Mouse (Mus musculus): ENCODE data around the gene Cnn3. TPM values are rescaled to one million over a fixed set of nuclear protein-coding genes. Genes with fewer than 3 reads are reported as not detected.

Gene Cnn3
- 100 to 1,000 TPM; 109 TPM for total RNA-seq (2021)

DNA sequence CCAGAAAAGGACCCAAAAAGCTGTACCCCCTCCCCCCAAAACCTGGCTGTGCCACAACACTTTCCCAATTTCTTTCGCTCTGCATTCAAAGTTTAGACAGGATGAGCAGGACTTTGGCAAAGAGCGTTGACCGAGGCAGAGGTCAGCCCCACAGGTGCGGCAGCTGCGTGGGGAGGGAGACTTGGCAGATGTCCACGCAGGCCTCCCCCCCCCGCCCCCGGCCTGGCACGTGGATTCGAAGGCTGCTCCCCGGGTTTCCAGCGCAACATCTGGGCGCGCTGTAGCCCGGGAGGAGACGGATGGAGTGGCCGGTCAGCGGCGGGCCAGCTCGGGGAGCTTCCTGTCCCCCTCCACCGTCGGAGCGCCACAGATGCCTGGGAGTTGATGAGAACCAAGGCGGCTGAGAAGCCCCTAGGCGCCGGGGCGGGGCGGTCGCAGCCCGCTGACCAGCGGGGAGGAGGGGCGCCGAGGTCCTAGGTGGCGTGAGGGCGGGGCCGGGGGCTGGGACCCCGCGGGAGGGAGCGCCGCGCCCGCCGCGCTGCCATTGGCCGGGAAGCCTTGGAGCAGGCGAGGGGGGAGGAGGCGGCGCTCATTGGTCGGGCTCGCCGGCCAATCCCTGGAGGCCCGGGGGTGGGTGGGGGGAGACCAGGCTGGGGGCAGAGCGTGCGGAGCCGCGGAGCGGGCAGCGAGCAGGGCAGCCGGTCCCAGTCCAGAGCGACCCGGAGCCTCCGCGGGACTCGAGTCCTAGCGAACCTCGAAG is at the start of gene Cnn3:
Gene Cnn3 (plus strand): TSS at position 637 of the 760 bp plus-strand sequence.
- DNase-seq (ENCODE audit: extremely low spot score in 1 of 2, low spot score in 1 of 2): peak; percentile 70 to 76

DNA sequence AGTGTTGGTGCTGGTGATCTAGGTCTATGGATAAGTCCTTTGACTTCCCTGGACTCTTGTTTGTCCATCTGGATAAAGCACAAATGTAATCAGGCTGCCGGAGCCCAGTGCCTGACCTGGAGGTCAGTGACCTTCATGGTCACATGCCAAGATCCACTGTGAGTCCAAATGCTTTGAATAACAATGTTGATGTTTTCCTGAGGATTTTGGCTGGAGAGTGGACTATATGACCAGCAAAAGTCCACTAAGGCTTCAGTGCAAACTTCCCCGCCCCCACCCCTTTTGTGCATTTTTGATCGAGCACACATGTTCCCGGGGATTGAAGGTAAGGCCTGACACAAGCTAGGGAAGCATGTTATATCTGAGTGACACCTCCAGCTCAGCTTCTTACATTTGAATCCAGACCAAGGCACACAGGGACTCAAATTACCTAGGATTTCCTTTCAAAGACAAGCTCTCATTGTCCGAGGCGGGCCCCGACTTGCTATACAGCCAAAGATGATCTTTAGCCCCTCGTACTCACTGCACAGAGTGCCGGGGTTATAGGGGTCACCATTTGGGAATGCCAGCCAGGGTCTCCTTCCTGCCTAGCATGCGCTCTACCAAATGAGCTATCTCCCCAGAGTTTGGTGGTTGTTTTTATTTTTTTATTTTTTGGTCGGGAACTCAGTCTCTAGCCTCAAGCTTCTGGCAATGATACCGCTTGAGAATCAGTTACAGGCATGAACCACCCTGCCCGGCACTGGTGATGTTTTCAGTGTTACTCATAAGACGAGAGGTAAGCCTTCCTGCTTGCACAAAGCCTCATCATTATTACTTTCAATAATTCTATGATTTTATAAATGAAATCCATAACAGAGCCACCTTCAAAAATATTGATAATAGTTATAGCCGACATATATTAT is 47.3 kb upstream of the Cnn3 start:
- DNase-seq (ENCODE audit: extremely low spot score in 1 of 2, low spot score in 1 of 2): no peak

DNA sequence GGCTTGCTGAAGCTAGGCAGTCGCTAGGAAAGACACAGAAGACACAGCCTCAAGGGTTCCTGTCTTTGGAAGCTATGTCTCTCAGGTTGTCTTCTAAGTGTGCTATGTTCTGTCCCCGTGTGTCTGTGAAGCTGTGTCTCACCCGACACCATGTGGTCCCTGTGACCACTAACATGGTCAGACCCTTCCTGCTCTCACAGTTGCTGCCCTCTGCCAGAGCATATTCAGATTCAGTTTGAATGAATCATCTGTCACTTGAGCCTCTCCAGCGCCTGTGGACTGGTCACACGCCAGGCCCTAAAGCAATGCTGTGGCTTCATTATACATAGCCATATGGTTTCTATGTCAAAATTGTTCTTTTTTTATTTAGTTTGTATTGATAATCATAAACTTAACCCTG is 46.6 kb upstream of the Cnn3 start:
- no peak for DNase-seq (ENCODE audit: extremely low spot score in 1 of 2, low spot score in 1 of 2)

- no peak for DNase-seq (ENCODE audit: extremely low spot score in 1 of 2, low spot score in 1 of 2)
Measured at GRCm38 (mm10) chr3:121387471-121388009, 38.8 kb upstream of the Cnn3 start.

DNA sequence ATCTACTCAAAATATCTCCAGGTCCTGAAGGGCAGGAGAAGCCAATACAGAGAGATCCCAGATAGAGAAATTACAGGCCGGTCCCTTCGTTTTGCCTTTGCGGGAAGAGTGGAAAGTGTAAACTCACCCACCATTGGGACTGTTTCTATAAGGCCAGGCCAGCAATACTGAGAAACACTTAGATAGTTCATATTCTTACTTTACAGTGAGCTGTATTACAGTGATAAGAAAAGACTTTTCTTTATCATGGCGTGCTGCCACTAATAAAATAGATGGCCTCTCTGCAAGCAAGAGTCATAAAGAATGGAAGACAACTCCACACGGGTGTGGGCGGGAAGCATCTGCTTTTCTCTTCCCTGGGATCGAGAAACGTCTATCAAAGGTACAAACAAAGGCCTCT is 36.9 kb upstream of the Cnn3 start:
- DNase-seq (ENCODE audit: extremely low spot score in 1 of 2, low spot score in 1 of 2): no peak

GRCm38 (mm10) chr3:121389860-121390530 is 36.3 kb upstream of the Cnn3 start:
- DNase-seq (ENCODE audit: extremely low spot score in 1 of 2, low spot score in 1 of 2): peak in 1 of 2 experiments; percentile 8

DNA sequence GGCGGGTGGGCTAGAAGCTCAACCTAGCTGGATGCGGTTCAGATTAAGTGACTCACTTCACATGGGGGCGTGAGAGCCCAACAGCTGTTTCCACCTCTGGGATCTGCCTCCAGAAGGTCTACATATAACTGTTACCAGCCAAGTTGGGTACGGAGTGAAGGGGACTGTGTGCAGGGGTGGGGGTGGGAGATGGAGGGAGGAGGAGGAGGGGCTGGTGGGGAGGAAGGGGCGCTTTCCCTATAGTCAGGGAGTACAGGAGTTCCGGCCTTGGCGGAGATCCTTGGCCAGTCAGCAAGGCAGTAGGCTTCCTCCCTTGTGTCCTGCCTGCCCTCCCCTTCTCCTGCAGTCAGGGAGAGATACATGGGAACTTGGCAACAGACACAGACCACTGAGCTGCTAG is 35.6 kb upstream of the Cnn3 start:
- DNase-seq (ENCODE audit: extremely low spot score in 1 of 2, low spot score in 1 of 2): no peak

DNA sequence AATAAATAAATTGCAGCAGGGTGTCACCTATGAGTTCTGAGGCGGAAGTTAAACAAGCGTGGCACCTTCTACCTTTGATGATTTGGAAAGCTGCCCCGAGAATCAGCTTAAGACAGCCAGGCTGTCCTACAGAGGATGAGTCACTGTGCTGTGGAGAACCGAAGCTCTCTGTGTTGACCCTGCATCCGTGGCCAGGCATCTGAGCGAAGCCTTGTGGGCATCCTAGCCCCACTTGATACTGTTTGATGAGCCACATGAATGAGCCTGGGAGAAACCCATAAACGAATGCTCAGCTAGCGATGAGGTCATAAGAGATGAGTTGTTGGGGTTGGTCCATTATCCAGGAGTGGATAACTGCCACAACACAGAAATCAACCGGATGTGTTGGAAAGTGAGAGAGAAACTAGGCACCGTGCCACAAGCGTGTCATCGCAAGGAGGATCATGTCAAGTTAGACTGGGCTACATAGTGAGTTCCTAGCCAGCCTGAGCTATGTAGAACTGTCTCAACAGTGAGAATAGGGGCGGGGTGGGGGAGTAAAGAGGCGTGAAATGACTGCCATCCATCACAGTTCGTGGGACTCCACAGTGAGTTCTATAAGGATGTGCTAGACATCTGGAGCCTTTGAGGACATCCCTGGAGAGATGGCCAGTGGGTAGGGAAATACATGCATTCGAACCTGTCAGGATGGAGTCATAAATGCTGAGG is 30.6 kb upstream of the Cnn3 start:
- no peak for DNase-seq (ENCODE audit: extremely low spot score in 1 of 2, low spot score in 1 of 2)

DNA sequence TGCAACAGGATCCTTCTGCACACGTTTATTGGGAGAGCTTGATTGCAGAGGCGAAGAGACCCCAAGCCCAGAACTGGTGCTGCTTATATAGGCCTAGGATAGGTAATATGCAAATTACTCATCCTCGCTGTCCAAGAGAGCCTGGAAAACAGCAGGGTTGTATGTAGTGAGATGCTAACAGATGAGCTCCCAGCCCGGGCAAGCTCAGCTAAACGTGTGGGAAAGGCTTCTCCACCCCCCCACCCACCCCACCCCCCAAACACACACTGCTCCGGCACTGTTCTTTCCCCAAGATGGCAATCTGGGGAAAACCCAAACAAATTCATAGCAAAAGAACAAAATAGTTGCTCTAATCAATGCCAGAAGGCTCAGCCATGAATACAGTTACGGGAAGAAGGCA is 29.7 kb upstream of the Cnn3 start:
- DNase-seq (ENCODE audit: extremely low spot score in 1 of 2, low spot score in 1 of 2): no peak

DNA sequence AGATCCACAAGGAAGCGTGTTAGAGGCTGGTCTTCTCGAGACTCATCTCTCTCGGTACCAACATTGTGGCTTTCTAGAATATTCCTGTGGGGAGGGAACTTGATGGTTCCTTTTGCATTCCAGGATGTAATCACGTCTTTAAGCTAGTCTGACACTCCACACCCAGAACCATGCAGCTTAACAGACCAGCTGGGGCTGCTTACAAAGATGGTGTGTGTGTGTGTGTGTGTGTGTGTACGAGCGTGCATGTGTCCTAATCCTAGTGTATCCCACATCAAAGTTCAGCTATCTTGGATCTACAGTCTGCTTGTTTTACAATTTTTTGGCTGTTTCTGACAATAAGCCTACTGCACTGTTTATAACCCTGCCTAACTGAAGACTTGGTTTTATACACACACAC is 29.3 kb upstream of the Cnn3 start:
- no peak for DNase-seq (ENCODE audit: extremely low spot score in 1 of 2, low spot score in 1 of 2)

DNA sequence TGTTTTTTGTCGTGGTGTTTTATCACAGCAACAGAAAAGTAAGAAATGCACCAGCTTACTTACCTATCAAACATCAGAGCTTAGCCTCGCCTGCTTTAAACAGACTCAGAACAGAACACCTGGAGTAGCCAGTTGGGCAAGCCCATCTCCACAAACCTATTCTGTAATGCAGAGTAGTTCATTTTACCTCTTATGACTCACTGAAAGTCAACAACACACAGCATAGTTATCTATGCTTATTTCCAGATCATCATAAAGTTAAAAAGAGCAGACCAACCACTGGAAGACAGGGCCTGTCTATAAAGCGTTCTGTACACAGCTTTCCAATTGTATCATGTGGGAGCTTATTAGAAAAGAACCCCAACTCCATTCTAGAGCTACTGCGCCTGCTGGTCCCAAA is 24.9 kb upstream of the Cnn3 start:
- DNase-seq (ENCODE audit: extremely low spot score in 1 of 2, low spot score in 1 of 2): no peak

- no peak for DNase-seq (ENCODE audit: extremely low spot score in 1 of 2, low spot score in 1 of 2)
Measured at GRCm38 (mm10) chr3:121402096-121402495, 24.2 kb upstream of the Cnn3 start.

DNA sequence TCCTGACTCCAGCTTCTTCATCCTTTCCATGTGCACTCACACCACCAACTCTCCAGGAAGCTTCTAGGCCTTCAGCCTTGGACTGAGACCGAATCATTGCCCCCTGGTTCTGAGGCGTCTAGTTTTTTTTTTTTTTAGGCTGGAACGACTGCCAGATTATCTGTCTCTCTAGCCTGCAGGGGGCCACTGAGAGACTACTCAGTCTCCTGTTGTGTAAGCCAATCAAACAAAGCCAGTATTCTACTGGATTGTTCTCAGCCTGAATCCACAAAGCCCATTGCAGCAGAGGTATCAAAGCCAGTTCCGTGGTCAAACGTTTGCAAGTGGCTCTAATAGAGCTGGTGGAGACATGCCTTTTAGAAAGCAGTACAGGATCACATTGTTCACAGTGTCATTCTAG is 22.8 kb upstream of the Cnn3 start:
- no peak for DNase-seq (ENCODE audit: extremely low spot score in 1 of 2, low spot score in 1 of 2)

GRCm38 (mm10) chr3:121405101-121405500 is 21.2 kb upstream of the Cnn3 start:
- DNase-seq (ENCODE audit: extremely low spot score in 1 of 2, low spot score in 1 of 2): no peak

DNA sequence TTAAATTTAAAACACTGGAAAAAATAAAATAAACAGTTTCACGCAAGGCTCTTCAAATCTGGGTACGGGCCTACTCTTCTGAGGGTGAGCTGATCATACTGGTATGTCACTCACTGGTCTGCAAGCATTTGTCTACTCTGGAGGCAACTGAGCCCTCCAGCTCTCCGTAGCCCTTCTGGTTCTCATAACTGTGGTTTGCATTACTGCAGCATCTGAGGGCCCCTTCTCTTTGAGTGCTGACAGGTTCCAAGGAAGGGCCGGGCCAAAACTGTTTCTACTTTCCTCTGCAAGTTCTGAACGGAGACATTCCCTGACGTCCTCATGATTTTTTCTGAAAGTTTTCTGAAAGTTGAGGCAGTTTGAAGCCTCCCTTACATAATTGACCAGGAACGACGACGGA is 18.9 kb upstream of the Cnn3 start:
- no peak for DNase-seq (ENCODE audit: extremely low spot score in 1 of 2, low spot score in 1 of 2)

GRCm38 (mm10) chr3:121408386-121408785 is 17.9 kb upstream of the Cnn3 start:
- no peak for DNase-seq (ENCODE audit: extremely low spot score in 1 of 2, low spot score in 1 of 2)

- DNase-seq (ENCODE audit: extremely low spot score in 1 of 2, low spot score in 1 of 2): no peak
Measured at GRCm38 (mm10) chr3:121411450-121411849, 14.8 kb upstream of the Cnn3 start.

DNA sequence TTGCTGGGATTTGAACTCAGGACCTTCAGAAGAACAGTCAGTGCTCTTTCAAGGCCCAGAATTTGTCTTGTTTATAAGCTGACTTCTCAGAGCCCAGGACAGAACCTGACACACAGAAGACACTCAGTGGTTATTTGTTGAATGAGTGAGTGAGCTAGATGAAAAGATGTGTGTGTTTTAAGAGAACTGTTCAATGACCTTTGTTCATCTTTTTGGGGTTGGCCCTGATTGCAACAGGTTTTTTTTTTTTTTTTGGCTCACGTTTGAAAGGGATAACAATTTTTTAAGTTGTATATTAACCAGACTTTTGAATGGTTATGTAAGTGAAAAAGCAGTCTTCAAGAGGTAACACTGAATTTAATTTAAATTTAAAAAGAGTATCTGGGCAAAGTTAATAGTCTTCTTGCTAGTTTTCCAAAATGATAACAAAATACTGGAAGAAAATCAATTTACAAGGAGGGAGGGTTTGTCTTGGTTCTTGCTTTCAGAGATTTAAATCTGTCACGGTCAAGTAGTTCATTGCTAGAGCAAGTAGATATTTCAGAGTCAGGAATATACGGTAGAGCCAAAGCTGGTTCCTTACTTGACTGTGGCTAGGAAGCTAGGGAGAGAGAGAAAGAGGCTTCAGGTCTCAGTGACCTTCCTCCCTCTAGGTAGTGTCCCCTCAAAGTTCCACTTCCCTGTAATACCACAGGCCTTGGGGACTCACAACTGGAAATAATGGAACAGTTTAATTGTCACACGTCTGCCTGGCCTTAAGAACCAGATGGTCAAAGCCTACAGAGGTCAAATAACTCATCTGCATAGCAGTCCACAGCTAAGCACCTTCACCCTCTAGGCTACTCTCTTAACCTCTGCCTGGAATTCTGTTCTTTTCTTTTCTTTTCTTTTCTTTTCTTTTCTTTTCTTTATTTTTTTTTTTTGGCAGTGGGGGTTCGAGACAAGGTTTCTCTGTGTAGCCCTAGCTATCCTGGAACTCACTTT is 9.8 kb upstream of the Cnn3 start:
- DNase-seq (ENCODE audit: extremely low spot score in 1 of 2, low spot score in 1 of 2): no peak
